Mouse (Mus musculus) neural tube, embryonic 15.5 days (tissue): ENCODE results near the gene Smg9. TPM values are rescaled to one million over a fixed set of nuclear protein-coding genes. Genes with fewer than 3 reads are reported as not detected.

ENCODE experiments used
- ATAC-seq: fragments of 200-750 bp; cut with Nextera tagmentation; 2 replicates; pipeline ENCODE4 v1.8.0; 2017; ENCODE audit warnings: mild to moderate bottlenecking, moderate TSS enrichment, moderate library complexity; ENCODE audit not compliant: low FRiP score
- H3K27ac ChIP-seq: fragments of 300-500 bp; sonication (generic); replicated peaks from 2 replicates; pipeline ENCODE4 v1.5.1; 2015; ENCODE audit warnings: mild to moderate bottlenecking, inconsistent platforms
- H3K27me3 ChIP-seq: fragments of 300-500 bp; sonication (generic); replicated peaks from 2 replicates; pipeline ENCODE4 v1.6.1; 2015; ENCODE audit warnings: inconsistent platforms
- H3K36me3 ChIP-seq: fragments of 300-500 bp; sonication (generic); 2 replicates; pipeline ENCODE4 v1.6.1; 2015; ENCODE audit warnings: inconsistent platforms
- H3K4me1 ChIP-seq: fragments of 300-500 bp; sonication (generic); 2 replicates; pipeline ENCODE4 v1.6.1; 2015; ENCODE audit warnings: inconsistent platforms
- H3K4me2 ChIP-seq: fragments of 300-500 bp; sonication (generic); 2 replicates; pipeline ENCODE4 v1.6.1; 2015; ENCODE audit warnings: inconsistent platforms, mild to moderate bottlenecking, moderate library complexity
- H3K4me3 ChIP-seq: fragments of 300-500 bp; sonication (generic); replicated peaks from 2 replicates; pipeline ENCODE4 v1.5.1; 2015; ENCODE audit warnings: mild to moderate bottlenecking, inconsistent platforms
- H3K9ac ChIP-seq: fragments of 300-500 bp; sonication (generic); replicated peaks from 2 replicates; pipeline ENCODE4 v1.6.1; 2015; ENCODE audit warnings: mild to moderate bottlenecking, inconsistent platforms
- H3K9me3 ChIP-seq: fragments of 300-500 bp; sonication (generic); replicated peaks from 2 replicates; pipeline ENCODE4 v1.6.1; 2016; ENCODE audit warnings: inconsistent platforms
- WGBS: fragments of 180-500 bp; shearing (Covaris S2); methylation state at CpG from one replicate; pipeline ENCODE4 v1.1.7; 2015; ENCODE audit warnings: mixed read lengths; 5-methylcytosine and 5-hydroxymethylcytosine counted together
- polyA plus RNA-seq: library from polyadenylated mRNA; unstranded; fragments of >200 nt; fragmentation: Nextera tagmentation; extraction: Ambion mirVana; gene quantifications from 2 replicates; pipeline ENCODE4 v1.2.1, GENCODE M21; 2015

The Smg9 gene
- polyA plus RNA-seq, 1 experiment from 2014 or later = 38.3 TPM

DNA sequence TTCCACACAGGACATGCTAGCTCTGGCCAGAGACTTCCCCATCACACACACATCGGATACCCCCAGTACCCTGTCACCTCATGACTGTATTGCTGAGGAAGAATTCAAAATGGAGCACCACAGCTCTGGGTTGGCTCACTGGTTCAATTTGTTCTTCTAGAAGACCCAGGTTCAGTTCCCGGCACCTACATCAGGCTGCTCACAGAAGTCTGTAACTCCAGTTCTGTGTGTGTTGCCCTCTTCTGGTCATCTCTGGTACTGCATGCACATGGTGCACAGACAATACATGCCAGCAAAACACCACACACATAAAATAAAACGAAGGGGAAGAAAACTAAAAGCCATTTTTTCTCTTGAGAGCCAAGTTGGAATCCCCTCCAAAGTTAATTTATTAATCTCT is 69.7 kb downstream of the Smg9 start:
- Histone ChIP-seq H3K9ac (no peak overlapping the region), H3K9me3 (no peaks in the 10 kb centered on the region), H3K4me3 (no peak overlapping the region), H3K27ac (no peak overlapping the region), H3K27me3 (no peaks in the 10 kb centered on the region), H3K36me3 (no peaks in the 10 kb centered on the region), H3K4me2 (no peak overlapping the region), H3K4me1 (0 out of 2 replicates have a peak, but pooled peaks cover under 1% of the 10 kb centered on the region)
- ATAC-seq = no peak
- 79% methylated on average over 3 of the region's 3 CpGs for WGBS

- no peaks in the 10 kb centered on the region for H3K9me3 ChIP-seq
- H3K9ac ChIP-seq = no peak overlapping the region
- 97% methylated on average over 7 of the region's 7 CpGs for WGBS
- H3K4me1 ChIP-seq = 0 out of 2 replicates have a peak, but pooled peaks cover 9% of the 10 kb centered on the region
- no peak overlapping the region for H3K27ac ChIP-seq
- H3K4me2 ChIP-seq = no peak overlapping the region
- H3K36me3 ChIP-seq = no peaks in the 10 kb centered on the region
- no peaks in the 10 kb centered on the region for H3K27me3 ChIP-seq
- H3K4me3 ChIP-seq = no peak overlapping the region
- ATAC-seq = no peak
These were observed 70.9 kb downstream of the Smg9 start for GRCm38 (mm10) chr7:24470356-24470755.

Other genes with a start within 250 kb of the Smg9 start
- gene Zfp114, start 224.6 kb upstream of the Smg9 start, polyA plus RNA-seq = 5.3 and 6.2 TPM in 2 replicates
- 5.1 and 5.9 TPM in 2 replicates for gene Zfp111, start 188.2 kb upstream of the Smg9 start, polyA plus RNA-seq
- 4.4 and 4.5 TPM in 2 replicates for gene Zfp109, start 162.1 kb upstream of the Smg9 start, polyA plus RNA-seq
- 6.0 and 6.9 TPM in 2 replicates for gene Zfp108, start 144.8 kb upstream of the Smg9 start, polyA plus RNA-seq
- 6.3 and 8.8 TPM in 2 replicates for gene Zfp93, start 129.2 kb upstream of the Smg9 start, polyA plus RNA-seq
- 42.0 and 44.7 TPM in 2 replicates for gene Zfp61, start 98.4 kb upstream of the Smg9 start, polyA plus RNA-seq
- gene Zfp94, start 83.0 kb upstream of the Smg9 start, polyA plus RNA-seq = 20.0 and 20.2 TPM in 2 replicates
- gene Tescl, start 65.7 kb upstream of the Smg9 start, polyA plus RNA-seq = 0.24 and 0.29 TPM in 2 replicates
- 0.06 TPM in 1 of 2 replicates, not detected in the other for gene Lypd5, start 50.4 kb upstream of the Smg9 start, polyA plus RNA-seq
- 3.0 and 11.2 TPM in 2 replicates for gene Kcnn4, start 29.4 kb upstream of the Smg9 start, polyA plus RNA-seq
- gene Irgc1, start 52.7 kb downstream of the Smg9 start, polyA plus RNA-seq = not detected in 2 replicates
- 1.7 and 4.6 TPM in 2 replicates for gene Plaur, start 62.9 kb downstream of the Smg9 start, polyA plus RNA-seq
- gene Cadm4, start 82.4 kb downstream of the Smg9 start, polyA plus RNA-seq = 67.2 and 90.6 TPM in 2 replicates
- 215 and 282 TPM in 2 replicates for gene Zfp428, start 107.4 kb downstream of the Smg9 start, polyA plus RNA-seq
- 0.98 and 1.2 TPM in 2 replicates for gene AC161166.1, start 112.8 kb downstream of the Smg9 start, polyA plus RNA-seq
- gene Irgq, start 131.1 kb downstream of the Smg9 start, polyA plus RNA-seq = 18.8 and 21.1 TPM in 2 replicates
- 0.51 TPM in 1 of 2 replicates, not detected in the other for gene Pinlyp, start 146.5 kb downstream of the Smg9 start, polyA plus RNA-seq
- gene Xrcc1, start 146.7 kb downstream of the Smg9 start, polyA plus RNA-seq = 60.2 and 75.0 TPM in 2 replicates
- gene Ethe1, start 187.9 kb downstream of the Smg9 start, polyA plus RNA-seq = 29.3 and 33.2 TPM in 2 replicates
- 12.9 and 17.5 TPM in 2 replicates for gene Zfp575, start 188.0 kb downstream of the Smg9 start, polyA plus RNA-seq
- 0.37 TPM in 1 of 2 replicates, not detected in the other for gene Phldb3, start 211.1 kb downstream of the Smg9 start, polyA plus RNA-seq
- 0.36 and 0.78 TPM in 2 replicates for gene Lypd3, start 236.9 kb downstream of the Smg9 start, polyA plus RNA-seq